Mouse (Mus musculus) midbrain, embryonic 11.5 days (tissue): ENCODE data around the gene Cyp2j5. TPM values are rescaled to one million over a fixed set of nuclear protein-coding genes. Genes with fewer than 3 reads are reported as not detected.
A peak's percentile ranks its signal among the peaks of the same experiment; 100 is the strongest.

Source experiments
- ATAC-seq: fragments of 200-750 bp; cut with Nextera tagmentation; 2 replicates; pipeline ENCODE4 v1.8.0; 2017; ENCODE audit warnings: moderate TSS enrichment, moderate library complexity; ENCODE audit not compliant: low FRiP score
- DNase-seq: peaks from one replicate; pipeline ENCODE4 v3.0.0; 2015; ENCODE audit warnings: low spot score; ENCODE audit errors: missing footprints
- H3K27ac ChIP-seq: fragments of 300-500 bp; sonication (generic); 2 replicates; pipeline ENCODE4 v1.5.1; 2014; ENCODE audit warnings: low read depth, low read length
- H3K27me3 ChIP-seq: fragments of 300-500 bp; sonication (generic); 2 replicates; pipeline ENCODE4 v1.6.1; 2014; ENCODE audit warnings: mild to moderate bottlenecking, low read length, moderate library complexity, mixed read lengths; ENCODE audit not compliant: control insufficient read depth, insufficient read depth
- H3K36me3 ChIP-seq: fragments of 300-500 bp; sonication (generic); 2 replicates; pipeline ENCODE4 v1.6.1; 2014; ENCODE audit warnings: mild to moderate bottlenecking, low read length, moderate library complexity, mixed read lengths; ENCODE audit not compliant: control insufficient read depth, insufficient read depth
- H3K4me1 ChIP-seq: fragments of 300-500 bp; sonication (generic); 2 replicates; pipeline ENCODE4 v1.6.1; 2014; ENCODE audit warnings: low read length; ENCODE audit not compliant: control insufficient read depth, insufficient read depth
- H3K4me2 ChIP-seq: fragments of 300-500 bp; sonication (generic); 2 replicates; pipeline ENCODE4 v1.6.1; 2014; ENCODE audit warnings: mild to moderate bottlenecking, moderate library complexity
- H3K4me3 ChIP-seq: fragments of 300-500 bp; sonication (generic); 2 replicates; pipeline ENCODE4 v1.5.1; 2014; ENCODE audit warnings: low read depth, low read length
- H3K9ac ChIP-seq: fragments of 300-500 bp; sonication (generic); 2 replicates; pipeline ENCODE4 v1.6.1; 2014; ENCODE audit warnings: low read length
- H3K9me3 ChIP-seq: fragments of 300-500 bp; sonication (generic); 2 replicates; pipeline ENCODE4 v1.6.1; 2016; ENCODE audit warnings: low read length; ENCODE audit not compliant: control insufficient read depth
- WGBS: fragments of 180-500 bp; shearing (Covaris S2); extraction: QIAGEN DNeasy Blood & Tissue Kit; methylation state at CpG from one replicate; pipeline ENCODE4 v1.1.7; 2014; 5-methylcytosine and 5-hydroxymethylcytosine counted together
- polyA plus RNA-seq: library from polyadenylated mRNA; unstranded; fragments of >200 nt; fragmentation: Nextera tagmentation; extraction: Ambion mirVana; gene quantifications from 2 replicates; pipeline ENCODE4 v1.2.1, GENCODE M21; 2014

The Cyp2j5 gene
- polyA plus RNA-seq: not detected in 2 replicates

GRCm38 (mm10) chr4:96663991-96664390, at the start of gene Cyp2j5:
Gene Cyp2j5, minus strand, starts transcription at chr4:96664154.
- H3K9me3 ChIP-seq: no peaks in the 10 kb centered on the region
- DNase-seq: no peak
- WGBS: 98% methylated on average over 2 of the region's 2 CpGs
- H3K4me3 ChIP-seq: no peak within 1 kb of the TSS
- no peaks in the 10 kb centered on the region for H3K27me3 ChIP-seq
- no peak within 1 kb of the TSS for H3K9ac ChIP-seq
- ATAC-seq: no peak
- H3K27ac ChIP-seq: no peak within 1 kb of the TSS
- H3K4me1 ChIP-seq: no peaks in the 10 kb centered on the region
- no peaks in the 10 kb centered on the region for H3K36me3 ChIP-seq
- H3K4me2 ChIP-seq: no peak within 1 kb of the TSS

- 53% methylated on average over 2 of the region's 2 CpGs for whole genome bisulfite sequencing
- Histone ChIP-seq H3K27ac (no peak overlapping the region), H3K4me3 (no peak overlapping the region), H3K4me1 (no peaks in the 10 kb centered on the region), H3K9me3 (no peaks in the 10 kb centered on the region), H3K4me2 (no peak overlapping the region), H3K9ac (no peak overlapping the region), H3K27me3 (no peaks in the 10 kb centered on the region), H3K36me3 (no peaks in the 10 kb centered on the region)
- ATAC-seq: 0 out of 2 replicates have a peak, but pooled peaks have one; percentile 11
- DNase-seq: peak; percentile 93
These were observed 41.5 kb upstream of the Cyp2j5 start for GRCm38 (mm10) chr4:96705281-96705951.

- Histone ChIP-seq H3K9me3 (no peaks in the 10 kb centered on the region), H3K4me3 (no peak overlapping the region), H3K27me3 (no peaks in the 10 kb centered on the region), H3K36me3 (no peaks in the 10 kb centered on the region), H3K4me2 (no peak overlapping the region), H3K4me1 (0 out of 2 replicates have a peak, but pooled peaks cover 3% of the 10 kb centered on the region), H3K27ac (no peak overlapping the region), H3K9ac (no peak overlapping the region)
- ATAC-seq (no peak), DNase-seq (no peak)
- 77% methylated on average over 5 of the region's 5 CpGs for WGBS
These were observed 34.2 kb upstream of the Cyp2j5 start for GRCm38 (mm10) chr4:96698218-96698561.

- H3K27ac ChIP-seq: no peak overlapping the region; the same call in 1 of the 2 replicates
- H3K4me3 ChIP-seq: no peak overlapping the region
- no peaks in the 10 kb centered on the region for H3K27me3 ChIP-seq
- H3K36me3 ChIP-seq: no peaks in the 10 kb centered on the region
- peak; percentile 64 for ATAC-seq
- DNase-seq: no peak
- H3K4me2 ChIP-seq: no peak overlapping the region
- H3K9ac ChIP-seq: no peak overlapping the region
- H3K9me3 ChIP-seq: no peaks in the 10 kb centered on the region
- H3K4me1 ChIP-seq: 0 out of 2 replicates have a peak, but pooled peaks cover 3% of the 10 kb centered on the region
- whole genome bisulfite sequencing: 77% methylated on average over 15 of the region's 15 CpGs
These were observed 33.7 kb upstream of the Cyp2j5 start for GRCm38 (mm10) chr4:96697511-96698217.

GRCm38 (mm10) chr4:96696614-96697360, 32.8 kb upstream of the Cyp2j5 start:
- peak; percentile 78 for ATAC-seq
- H3K4me2 ChIP-seq: no peak overlapping the region
- no peaks in the 10 kb centered on the region for H3K27me3 ChIP-seq
- H3K36me3 ChIP-seq: no peaks in the 10 kb centered on the region
- no peaks in the 10 kb centered on the region for H3K9me3 ChIP-seq
- H3K4me3 ChIP-seq: no peak overlapping the region
- 0 out of 2 replicates have a peak, but pooled peaks cover 3% of the 10 kb centered on the region for H3K4me1 ChIP-seq
- no peak overlapping the region for H3K27ac ChIP-seq
- no peak overlapping the region for H3K9ac ChIP-seq
- DNase-seq: peak; percentile 92
- WGBS: 45% methylated on average over 13 of the region's 13 CpGs

- no peaks in the 10 kb centered on the region for H3K27me3 ChIP-seq
- H3K4me2 ChIP-seq: no peak overlapping the region
- no peaks in the 10 kb centered on the region for H3K9me3 ChIP-seq
- 61% methylated on average over 2 of the region's 2 CpGs for WGBS
- H3K36me3 ChIP-seq: no peaks in the 10 kb centered on the region
- DNase-seq (no peak), ATAC-seq (peak; percentile 68)
- H3K4me3 ChIP-seq: no peak overlapping the region
- H3K27ac ChIP-seq: no peak overlapping the region
- H3K4me1 ChIP-seq: no peaks in the 10 kb centered on the region
- no peak overlapping the region for H3K9ac ChIP-seq
These were observed 23.4 kb upstream of the Cyp2j5 start for GRCm38 (mm10) chr4:96687358-96687803.

GRCm38 (mm10) chr4:96683474-96683873, 19.5 kb upstream of the Cyp2j5 start:
- H3K4me3 ChIP-seq: no peak overlapping the region
- 58% methylated on average over 2 of the region's 2 CpGs for WGBS
- H3K9me3 ChIP-seq: no peaks in the 10 kb centered on the region
- H3K4me1 ChIP-seq: no peaks in the 10 kb centered on the region
- no peak overlapping the region for H3K27ac ChIP-seq
- H3K36me3 ChIP-seq: no peaks in the 10 kb centered on the region
- ATAC-seq: peak; percentile 45; the same call in 1 of the 2 replicates
- H3K27me3 ChIP-seq: no peaks in the 10 kb centered on the region
- H3K4me2 ChIP-seq: no peak overlapping the region
- DNase-seq: peak; percentile 87
- H3K9ac ChIP-seq: no peak overlapping the region

- Histone ChIP-seq H3K27me3 (no peaks in the 10 kb centered on the region), H3K4me1 (no peaks in the 10 kb centered on the region), H3K4me3 (no peak overlapping the region), H3K4me2 (no peak overlapping the region), H3K36me3 (no peaks in the 10 kb centered on the region), H3K9ac (no peak overlapping the region), H3K9me3 (no peaks in the 10 kb centered on the region), H3K27ac (no peak overlapping the region)
- ATAC-seq: no peak
- DNase-seq: no peak
These were observed 17.0 kb upstream of the Cyp2j5 start for GRCm38 (mm10) chr4:96680966-96681365.

- Histone ChIP-seq H3K9ac (no peak overlapping the region), H3K9me3 (no peaks in the 10 kb centered on the region), H3K27ac (no peak overlapping the region), H3K4me2 (no peak overlapping the region), H3K4me1 (no peaks in the 10 kb centered on the region), H3K36me3 (no peaks in the 10 kb centered on the region), H3K27me3 (no peaks in the 10 kb centered on the region), H3K4me3 (no peak overlapping the region)
- 13% methylated on average over 1 of the region's 1 CpGs for WGBS
- DNase-seq (no peak), ATAC-seq (no peak)
These were observed 16.3 kb upstream of the Cyp2j5 start for GRCm38 (mm10) chr4:96680233-96680632.
